Comparison of ENCODE assay signal across 10 mouse cellular contexts in the genomic region with DNA sequence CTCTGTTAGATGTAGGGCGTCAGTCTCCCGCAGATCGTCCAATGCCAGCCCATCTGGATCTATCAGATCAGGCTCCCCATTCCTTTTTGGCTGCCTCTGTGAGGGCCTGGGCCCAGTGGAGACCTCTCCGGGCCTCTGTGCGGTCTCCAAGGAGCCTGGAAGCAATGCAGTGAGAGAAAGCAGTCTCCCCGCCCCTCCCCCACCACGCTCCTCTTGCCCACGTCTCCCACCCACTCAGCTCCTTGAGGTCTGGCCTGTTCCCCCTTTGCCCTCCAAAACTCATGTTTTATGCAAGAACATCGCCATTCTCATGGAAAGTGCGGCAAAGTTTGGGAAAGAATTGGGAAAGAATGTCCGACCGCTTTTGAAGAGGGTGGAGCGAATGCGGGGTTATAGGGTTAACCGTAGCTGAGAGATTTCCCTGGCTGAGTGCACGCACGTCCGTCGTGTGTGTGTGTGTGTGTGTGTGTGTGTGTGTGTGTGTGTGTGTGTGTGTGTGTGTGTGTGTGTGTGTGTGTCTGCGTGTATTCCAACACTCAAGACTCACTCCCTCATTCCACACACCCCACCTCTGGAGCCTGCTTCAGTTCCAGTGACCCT. TPM values are rescaled to one million over a fixed set of nuclear protein-coding genes. Genes with fewer than 3 reads are reported as not detected.
DNase-seq lines count a peak whose midpoint lies in the region; ATAC-seq lines count a peak whose summit lies in the region.
"Had no signal": no experiment of that assay in that cellular context is flagged by ENCODE, and none has a peak within 500 bp of the region (broad histone marks: within the 10 kb centered on the region; RNA-seq: fewer than 3 reads in every experiment).

No protein-coding gene starts in this region.

- H3K27me3 ChIP-seq in heart, embryonic 13.5 days (replicated peaks) = peaks cover 62% of the 10 kb centered on the region
- no peaks in the 10 kb centered on the region for H3K27me3 ChIP-seq in hindbrain, embryonic 12.5 days
- H3K27me3 ChIP-seq in midbrain, embryonic 15.5 days (replicated peaks) = no peaks in the 10 kb centered on the region

- peaks cover 27% of the 10 kb centered on the region for H3K4me1 ChIP-seq in heart, embryonic 13.5 days
- H3K4me1 ChIP-seq in hindbrain, embryonic 12.5 days = peaks cover 81% of the 10 kb centered on the region
- H3K4me1 ChIP-seq in midbrain, embryonic 15.5 days = peaks cover 62% of the 10 kb centered on the region

- H3K4me3 ChIP-seq in heart, embryonic 13.5 days = peak overlapping the region; percentile 45
- H3K4me3 ChIP-seq in hindbrain, embryonic 12.5 days = 0 out of 2 replicates have a peak overlapping the region, but pooled peaks have one; percentile 10
- H3K4me3 ChIP-seq in midbrain, embryonic 15.5 days = 0 out of 2 replicates have a peak overlapping the region, but pooled peaks have one; percentile 6
- H3K4me3 ChIP-seq: myocyte had no signal

- H3K9me3 ChIP-seq in heart, embryonic 13.5 days = no peaks in the 10 kb centered on the region
- no peaks in the 10 kb centered on the region for H3K9me3 ChIP-seq in hindbrain, embryonic 12.5 days (replicated peaks)
- no peaks in the 10 kb centered on the region for H3K9me3 ChIP-seq in midbrain, embryonic 15.5 days

- no peak for ATAC-seq in heart, embryonic 13.5 days (ENCODE audit: extremely low read depth, insufficient number of reproducible peaks, low FRiP score, low TSS enrichment)
- ATAC-seq in hindbrain, embryonic 12.5 days (ENCODE audit: low FRiP score) = peak; percentile 71
- ATAC-seq in midbrain, embryonic 15.5 days (replicated peaks) = peak; percentile 40; the same call in 1 of the 2 replicates
- no peak for ATAC-seq in erythroid progenitor cell, adult 5-6 weeks (replicated peaks; ENCODE audit: low FRiP score, poor library complexity, severe bottlenecking)

- H3K36me3 ChIP-seq in heart, embryonic 13.5 days = no peaks in the 10 kb centered on the region
- no peaks in the 10 kb centered on the region for H3K36me3 ChIP-seq in hindbrain, embryonic 12.5 days
- H3K36me3 ChIP-seq in midbrain, embryonic 15.5 days (replicated peaks) = no peaks in the 10 kb centered on the region

- H3K9ac ChIP-seq in heart, embryonic 13.5 days = peak overlapping the region; percentile 59
- H3K9ac ChIP-seq in hindbrain, embryonic 12.5 days = peak overlapping the region; percentile 40
- 0 out of 2 replicates have a peak overlapping the region, but pooled peaks have one; percentile 14 for H3K9ac ChIP-seq in midbrain, embryonic 15.5 days

- 6% methylated on average over 19 of the region's 20 CpGs for WGBS in heart, embryonic 13.5 days
- 1% methylated on average over 19 of the region's 20 CpGs for WGBS in hindbrain, embryonic 12.5 days
- 1% methylated on average over 20 of the region's 20 CpGs for WGBS in midbrain, embryonic 15.5 days

- DNase-seq in heart, adult 11 months = no peak
- DNase-seq in WW6 (ENCODE audit: low read depth, low spot score) = peak; percentile 58
- DNase-seq in left cerebral cortex, adult 11 months (ENCODE audit: low spot score) = no peak
- no peak for DNase-seq in thymus, postnatal 14 days
- DNase-seq: B cell, adult 2 months had no signal

- H3K27ac ChIP-seq in heart, embryonic 13.5 days (replicated peaks) = no peak overlapping the region
- H3K27ac ChIP-seq in hindbrain, embryonic 12.5 days = peak overlapping the region; percentile 86
- H3K27ac ChIP-seq in midbrain, embryonic 15.5 days = peak overlapping the region; percentile 65

- peak overlapping the region; percentile 72 for H3K4me2 ChIP-seq in heart, embryonic 13.5 days
- H3K4me2 ChIP-seq in hindbrain, embryonic 12.5 days (replicated peaks) = peak overlapping the region; percentile 46
- peak overlapping the region; percentile 40 for H3K4me2 ChIP-seq in midbrain, embryonic 15.5 days

RNA-seq across cellular contexts. Expression of gene Sema5b, which starts 47.0 kb away (rescaled TPM):
- polyA plus RNA-seq in heart, embryonic 13.5 days (2015; fragmentation: Nextera tagmentation; extraction: Ambion mirVana) = 1.1 and 2.0 TPM in 2 replicates
- 36.7 and 42.9 TPM in 2 replicates for polyA plus RNA-seq in hindbrain, embryonic 12.5 days (2016; fragmentation: Nextera tagmentation; extraction: Ambion mirVana)
- 25.4 and 27.7 TPM in 2 replicates for polyA plus RNA-seq in midbrain, embryonic 15.5 days (2015; fragmentation: Nextera tagmentation; extraction: Ambion mirVana)
- not detected in 2 replicates for total RNA-seq in erythroid progenitor cell, adult 5-6 weeks (2015; ENCODE audit: low replicate concordance)
- not detected in 2 replicates for total RNA-seq in erythroid progenitor cell, adult 5-6 weeks (2017; ENCODE audit: low replicate concordance)
- polyA plus RNA-seq: myocyte had no signal

Comparison
In these comparisons a context has a peak if more than half of its experiments do, and no peak if none do; other contexts are left out.
1. ATAC-seq: peak in hindbrain, embryonic 12.5 days (single experiment) and midbrain, embryonic 15.5 days (single experiment); none in heart, embryonic 13.5 days (single experiment) and erythroid progenitor cell, adult 5-6 weeks (single experiment).
2. Peak in every context shown above with its lines, with median percentiles within 50 percentile points of each other: H3K4me2 ChIP-seq, H3K4me3 ChIP-seq and H3K9ac ChIP-seq.